Mouse (Mus musculus): ENCODE results near the gene Shtn1. TPM values are rescaled to one million over a fixed set of nuclear protein-coding genes. Genes with fewer than 3 reads are reported as not detected.

The Shtn1 gene
- total RNA-seq, 1 experiment, result 1.6 TPM

DNA sequence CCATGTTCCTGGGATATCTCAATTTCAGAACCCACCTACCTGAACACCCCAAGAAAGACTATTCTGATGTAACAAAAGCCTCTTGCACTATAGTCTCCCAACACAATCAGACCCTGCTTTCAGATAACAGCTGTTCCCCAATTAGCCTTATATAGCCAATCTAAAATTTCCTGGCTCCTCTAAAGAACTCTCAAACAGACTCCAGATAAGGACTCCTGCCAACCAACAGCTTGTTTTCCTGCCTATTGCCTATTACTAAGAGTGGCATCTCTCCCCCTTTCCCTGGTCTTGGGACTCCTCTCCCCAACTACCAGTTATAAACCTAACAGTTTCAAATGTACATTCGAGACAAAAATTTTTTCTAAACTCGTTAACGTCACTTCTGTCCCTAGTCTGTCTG lies 124.4 kb downstream of the Shtn1 start:
- H3K9ac ChIP-seq (ENCODE audit: insufficient read depth, low read depth, low read length, poor library complexity, severe bottlenecking), result no peak overlapping the region
- no peak for DNase-seq (ENCODE audit: low read depth, low spot score)
- no peak overlapping the region for H3K27ac ChIP-seq (ENCODE audit: insufficient read depth, low read depth, low read length, poor library complexity, severe bottlenecking)
- in situ Hi-C loops (cut with MboI; ENCODE audit: low sequenced_read_pairs in 2 of 2, unreplicated experiment in 2 of 2), result no loop called here
- no peaks in the 10 kb centered on the region for H3K9me3 ChIP-seq (ENCODE audit: control insufficient read depth, insufficient read depth, low read depth, low read length)
- peaks cover 0 to 2% of the 10 kb centered on the region in 2 experiments; a peak in 1 of 4 replicates for H3K4me1 ChIP-seq (ENCODE audit: control insufficient read depth in 2 of 2, insufficient read depth in 2 of 2, low read length in 2 of 2, poor library complexity in 1 of 2)
- H3K36me3 ChIP-seq (ENCODE audit: control insufficient read depth, insufficient read depth, low read length, poor library complexity, severe bottlenecking), result no peaks in the 10 kb centered on the region
- TF ChIP-seq ZNF384 (IDR thresholded peaks at IDR 0.05; ENCODE audit: low read depth, low read length), result no peak
- no peak for TF ChIP-seq MAFK (IDR thresholded peaks at IDR 0.05; ENCODE audit: insufficient read depth, low read depth, low read length)
- no peak for TF ChIP-seq HCFC1 (IDR thresholded peaks at IDR 0.05; ENCODE audit: borderline replicate concordance, insufficient read depth, low read length)
- no peak for TF ChIP-seq CHD2 (IDR thresholded peaks at IDR 0.05; ENCODE audit: low read depth, low read length)
- TF ChIP-seq ZC3H11A (IDR thresholded peaks at IDR 0.05; ENCODE audit: borderline replicate concordance, low read depth, low read length), result no peak
- no peak overlapping the region for H3K4me3 ChIP-seq (ENCODE audit: insufficient read depth in 1 of 2, low read depth in 1 of 2, low read length in 2 of 2, poor library complexity in 1 of 2, severe bottlenecking in 1 of 2)

DNA sequence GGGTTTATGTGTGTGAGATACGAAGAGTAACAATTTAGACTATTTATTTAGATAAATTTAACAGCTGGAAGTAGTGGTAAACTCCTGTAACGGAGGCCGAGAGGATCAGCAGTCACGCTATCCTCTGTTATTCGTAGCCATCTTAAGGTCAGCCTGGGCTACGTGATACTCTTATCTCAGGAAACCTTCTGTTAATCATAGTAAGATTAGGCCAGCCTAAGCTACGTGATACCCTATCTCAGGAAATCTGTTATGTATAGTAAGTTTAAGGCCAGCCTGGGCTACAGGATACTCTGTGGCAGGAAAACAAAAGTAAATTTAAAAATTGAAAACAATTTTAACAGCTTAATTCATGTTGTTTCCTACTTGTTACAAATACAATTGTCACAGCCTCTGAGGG lies 129.9 kb downstream of the Shtn1 start:
- no peak overlapping the region for H3K4me3 ChIP-seq (ENCODE audit: insufficient read depth in 1 of 2, low read depth in 1 of 2, low read length in 2 of 2, poor library complexity in 1 of 2, severe bottlenecking in 1 of 2)
- in situ Hi-C loops (cut with MboI; ENCODE audit: low sequenced_read_pairs in 2 of 2, unreplicated experiment in 2 of 2), result no loop called here
- H3K36me3 ChIP-seq (ENCODE audit: control insufficient read depth, insufficient read depth, low read length, poor library complexity, severe bottlenecking), result no peaks in the 10 kb centered on the region
- H3K4me1 ChIP-seq (ENCODE audit: control insufficient read depth in 2 of 2, insufficient read depth in 2 of 2, low read length in 2 of 2, poor library complexity in 1 of 2), result peaks cover 0 to 3% of the 10 kb centered on the region in 2 experiments; a peak in 1 of 4 replicates
- TF ChIP-seq ZC3H11A (IDR thresholded peaks at IDR 0.05; ENCODE audit: borderline replicate concordance, low read depth, low read length), result no peak
- TF ChIP-seq MAFK (IDR thresholded peaks at IDR 0.05; ENCODE audit: insufficient read depth, low read depth, low read length), result no peak
- no peak for TF ChIP-seq ZNF384 (IDR thresholded peaks at IDR 0.05; ENCODE audit: low read depth, low read length)
- TF ChIP-seq CHD2 (IDR thresholded peaks at IDR 0.05; ENCODE audit: low read depth, low read length), result no peak
- no peak for TF ChIP-seq HCFC1 (IDR thresholded peaks at IDR 0.05; ENCODE audit: borderline replicate concordance, insufficient read depth, low read length)
- no peaks in the 10 kb centered on the region for H3K9me3 ChIP-seq (ENCODE audit: control insufficient read depth, insufficient read depth, low read depth, low read length)
- no peak overlapping the region for H3K27ac ChIP-seq (ENCODE audit: insufficient read depth, low read depth, low read length, poor library complexity, severe bottlenecking)
- H3K9ac ChIP-seq (ENCODE audit: insufficient read depth, low read depth, low read length, poor library complexity, severe bottlenecking), result no peak overlapping the region
- DNase-seq (ENCODE audit: low read depth, low spot score), result no peak

DNA sequence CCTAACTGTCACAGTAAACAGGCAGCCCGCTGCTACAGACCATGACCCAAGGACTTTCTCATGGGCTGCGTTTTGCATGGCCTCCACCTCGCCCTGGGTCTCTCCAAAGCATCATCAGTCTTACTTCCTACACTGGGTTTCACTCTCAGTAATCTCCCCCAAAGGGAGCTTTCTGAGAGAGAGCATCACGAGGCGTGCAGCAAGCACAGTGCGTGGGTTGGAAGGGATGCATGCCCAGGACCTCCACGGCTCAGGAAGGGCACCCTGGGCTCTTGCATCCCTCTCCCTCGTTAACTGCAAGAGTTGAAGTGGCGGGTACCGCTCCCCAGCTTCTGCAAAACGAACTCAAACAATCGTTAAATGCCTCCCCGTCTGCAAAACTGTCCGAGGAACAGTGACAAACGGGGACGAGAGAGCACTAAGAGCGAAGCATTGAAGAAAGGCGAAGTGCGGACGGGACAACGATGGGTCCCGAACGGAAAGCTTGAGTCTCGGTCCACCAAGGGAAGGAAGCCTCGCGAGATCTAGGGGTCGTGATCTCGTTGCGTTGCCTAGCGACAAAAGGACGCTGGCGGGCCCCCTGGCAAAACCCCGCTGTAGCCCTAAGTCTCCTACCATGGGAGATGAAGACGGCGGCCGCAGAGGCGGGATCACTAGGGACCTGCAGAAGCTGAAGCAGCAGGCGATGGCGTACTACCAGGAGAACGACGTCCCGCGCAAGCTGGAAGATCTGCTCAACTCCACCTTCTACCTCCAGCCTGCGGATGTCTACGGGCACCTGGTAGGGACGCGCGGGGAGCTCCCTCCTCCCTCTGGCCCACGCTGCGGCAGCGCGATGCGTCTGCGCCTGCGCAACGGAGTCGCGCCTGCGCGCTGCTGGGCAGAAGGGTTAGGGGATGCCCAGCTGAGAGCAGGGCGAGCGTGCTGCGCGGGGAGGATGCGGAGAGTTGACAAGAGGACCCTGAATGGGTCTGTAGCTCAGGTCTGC lies 132.8 kb downstream of the Shtn1 start, which contains the start of the genes Eno4 and Hspa12a:
Gene Eno4, plus strand, starts transcription at position 585 of the 988 bp plus-strand sequence.
Gene Hspa12a, minus strand, starts transcription at position 814 of the 988 bp plus-strand sequence.
- Histone ChIP-seq H3K9ac (ENCODE audit: insufficient read depth, low read depth, low read length, poor library complexity, severe bottlenecking) (peak within 1 kb of the TSS; percentile 83), H3K4me1 (ENCODE audit: control insufficient read depth in 2 of 2, insufficient read depth in 2 of 2, low read length in 2 of 2, poor library complexity in 1 of 2) (peaks cover 0 to 3% of the 10 kb centered on the region in 2 experiments; a peak in 1 of 4 replicates), H3K36me3 (ENCODE audit: control insufficient read depth, insufficient read depth, low read length, poor library complexity, severe bottlenecking) (no peaks in the 10 kb centered on the region), H3K27ac (ENCODE audit: insufficient read depth, low read depth, low read length, poor library complexity, severe bottlenecking) (no peak within 1 kb of the TSS), H3K9me3 (ENCODE audit: control insufficient read depth, insufficient read depth, low read depth, low read length) (no peaks in the 10 kb centered on the region), H3K4me3 (ENCODE audit: insufficient read depth in 1 of 2, low read depth in 1 of 2, low read length in 2 of 2, poor library complexity in 1 of 2, severe bottlenecking in 1 of 2) (peak within 1 kb of the TSS; percentile 75 to 85)
- in situ Hi-C loops (cut with MboI; ENCODE audit: low sequenced_read_pairs in 2 of 2, unreplicated experiment in 2 of 2), result no loop called here
- DNase-seq (ENCODE audit: low read depth, low spot score), result peak; percentile 93
- no peak for TF ChIP-seq ZC3H11A (IDR thresholded peaks at IDR 0.05; ENCODE audit: borderline replicate concordance, low read depth, low read length)
- TF ChIP-seq MAFK (IDR thresholded peaks at IDR 0.05; ENCODE audit: insufficient read depth, low read depth, low read length), result no peak
- 0 out of 2 replicates have a peak, but pooled peaks have one; percentile 20 for TF ChIP-seq HCFC1 (IDR thresholded peaks at IDR 0.05; ENCODE audit: borderline replicate concordance, insufficient read depth, low read length)
- no peak for TF ChIP-seq ZNF384 (IDR thresholded peaks at IDR 0.05; ENCODE audit: low read depth, low read length)
- peak; percentile 94 for TF ChIP-seq CHD2 (IDR thresholded peaks at IDR 0.05; ENCODE audit: low read depth, low read length)

DNA sequence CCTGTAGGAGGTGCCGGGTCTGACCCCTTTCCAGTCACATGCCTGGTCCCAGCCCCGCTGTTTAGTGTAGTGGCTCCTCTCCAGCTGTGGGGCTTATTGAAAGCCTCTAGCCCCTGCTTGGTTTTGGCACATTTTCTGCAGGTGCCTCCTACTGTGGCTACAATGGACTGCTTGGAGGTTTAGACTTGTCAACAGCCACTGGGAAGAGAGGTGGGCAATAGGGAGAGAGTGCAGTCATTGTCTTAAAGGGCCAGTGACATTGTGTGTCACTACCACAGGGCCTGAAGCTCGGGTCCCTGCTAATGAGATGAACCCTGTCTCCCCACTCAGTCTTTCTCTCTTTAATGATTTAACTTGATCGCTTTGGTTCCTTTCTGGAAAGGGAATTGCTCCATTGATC lies 142.8 kb downstream of the Shtn1 start:
- H3K9me3 ChIP-seq (ENCODE audit: control insufficient read depth, insufficient read depth, low read depth, low read length), result no peaks in the 10 kb centered on the region
- TF ChIP-seq CHD2 (IDR thresholded peaks at IDR 0.05; ENCODE audit: low read depth, low read length), result no peak
- in situ Hi-C loops (cut with MboI; ENCODE audit: low sequenced_read_pairs in 2 of 2, unreplicated experiment in 2 of 2), result no loop called here
- no peak overlapping the region for H3K4me3 ChIP-seq (ENCODE audit: insufficient read depth in 1 of 2, low read depth in 1 of 2, low read length in 2 of 2, poor library complexity in 1 of 2, severe bottlenecking in 1 of 2)
- no peak for DNase-seq (ENCODE audit: low read depth, low spot score)
- no peak overlapping the region for H3K9ac ChIP-seq (ENCODE audit: insufficient read depth, low read depth, low read length, poor library complexity, severe bottlenecking)
- H3K27ac ChIP-seq (ENCODE audit: insufficient read depth, low read depth, low read length, poor library complexity, severe bottlenecking), result no peak overlapping the region
- peaks cover 0 to 6% of the 10 kb centered on the region in 2 experiments; a peak in 2 of 4 replicates for H3K4me1 ChIP-seq (ENCODE audit: control insufficient read depth in 2 of 2, insufficient read depth in 2 of 2, low read length in 2 of 2, poor library complexity in 1 of 2)
- H3K36me3 ChIP-seq (ENCODE audit: control insufficient read depth, insufficient read depth, low read length, poor library complexity, severe bottlenecking), result no peaks in the 10 kb centered on the region

Measured in ES-E14 (cell line).